In genomic region chr7:25396621-25397020, GRCm38 (mm10) we compare ENCODE assay signal across 9 mouse cellular contexts. TPM values are rescaled to one million over a fixed set of nuclear protein-coding genes. Genes with fewer than 3 reads are reported as not detected.
DNase-seq lines count a peak whose midpoint lies in the region; ATAC-seq and TF ChIP-seq lines count a peak whose summit lies in the region.
"Had no signal": no experiment of that assay in that cellular context is flagged by ENCODE, and none has a peak within 500 bp of the region (broad histone marks: within the 10 kb centered on the region; RNA-seq: fewer than 3 reads in every experiment).

No protein-coding gene starts in this region.

- no peaks in the 10 kb centered on the region for H3K36me3 ChIP-seq in hindbrain, embryonic 10.5 days
- no peaks in the 10 kb centered on the region for H3K36me3 ChIP-seq in hindbrain, embryonic 11.5 days (ENCODE audit: control insufficient read depth, insufficient read depth, low read length)
- no peaks in the 10 kb centered on the region for H3K36me3 ChIP-seq in ES-Bruce4 (ENCODE audit: control insufficient read depth, insufficient read depth, low read length, poor library complexity, severe bottlenecking)
- no peaks in the 10 kb centered on the region for H3K36me3 ChIP-seq in forebrain, embryonic 13.5 days (ENCODE audit: poor library complexity, severe bottlenecking)
- no peaks in the 10 kb centered on the region for H3K36me3 ChIP-seq in liver, embryonic 12.5 days

- TF ChIP-seq CTCF in ES-Bruce4 (IDR thresholded peaks at IDR 0.05; ENCODE audit: low read depth, low read length), result no peak

- peaks cover 23% of the 10 kb centered on the region for H3K27me3 ChIP-seq in hindbrain, embryonic 10.5 days (ENCODE audit: insufficient read depth, poor library complexity, severe bottlenecking)
- H3K27me3 ChIP-seq in hindbrain, embryonic 11.5 days (ENCODE audit: control insufficient read depth, insufficient read depth, low read length), result no peaks in the 10 kb centered on the region
- H3K27me3 ChIP-seq in ES-Bruce4 (ENCODE audit: control insufficient read depth, insufficient read depth, low read length, poor library complexity, severe bottlenecking), result no peaks in the 10 kb centered on the region
- H3K27me3 ChIP-seq in forebrain, embryonic 13.5 days, result 0 out of 2 replicates have a peak, but pooled peaks cover 4% of the 10 kb centered on the region
- 0 out of 2 replicates have a peak, but pooled peaks cover 3% of the 10 kb centered on the region for H3K27me3 ChIP-seq in liver, embryonic 12.5 days (replicated peaks)

- H3K27ac ChIP-seq in hindbrain, embryonic 10.5 days, result peak overlapping the region; percentile 83
- H3K27ac ChIP-seq in hindbrain, embryonic 11.5 days (ENCODE audit: low read depth, low read length), result no peak overlapping the region
- no peak overlapping the region for H3K27ac ChIP-seq in ES-Bruce4 (ENCODE audit: insufficient read depth, low read length)
- peak overlapping the region; percentile 35; the same call in 1 of the 2 replicates for H3K27ac ChIP-seq in forebrain, embryonic 13.5 days
- H3K27ac ChIP-seq in liver, embryonic 12.5 days, result no peak overlapping the region

- intact Hi-C loops in left cerebral cortex, postnatal 25 days (cut with DNase I), result loop anchor here (5.0 kb wide), 1 partner anchor 159 kb away; the partner anchor contains the start of gene Gsk3a

- H3K4me3 ChIP-seq in hindbrain, embryonic 10.5 days, result peak overlapping the region; percentile 78
- no peak overlapping the region for H3K4me3 ChIP-seq in hindbrain, embryonic 11.5 days (ENCODE audit: low read depth, low read length)
- peak overlapping the region; percentile 32 for H3K4me3 ChIP-seq in ES-Bruce4 (ENCODE audit: low read depth, low read length)
- 0 out of 2 replicates have a peak overlapping the region, but pooled peaks have one; percentile 68 for H3K4me3 ChIP-seq in forebrain, embryonic 13.5 days
- H3K4me3 ChIP-seq in liver, embryonic 12.5 days, result no peak overlapping the region

- DNase-seq in hindbrain, embryonic 10.5 days (ENCODE audit: low spot score), result peak; percentile 10
- no peak for DNase-seq in hindbrain, embryonic 11.5 days (ENCODE audit: low spot score)
- no peak for DNase-seq in retina, embryonic 14.5 days (ENCODE audit: low spot score)
- DNase-seq in left cerebral cortex, postnatal 25 days (ENCODE audit: low spot score in 2 of 2), result no peak
- DNase-seq in c-Kit-positive CD71-positive TER-119-positive erythroid progenitor cells, embryonic 14.5 days (ENCODE audit: low spot score), result no peak

- no peak for TF ChIP-seq POLR2A in ES-Bruce4 (IDR thresholded peaks at IDR 0.05; ENCODE audit: insufficient read depth, low read length)

- 89% methylated on average over 14 of the region's 14 CpGs for WGBS in hindbrain, embryonic 10.5 days
- 93% methylated on average over 14 of the region's 14 CpGs for WGBS in hindbrain, embryonic 11.5 days
- 89% methylated on average over 14 of the region's 14 CpGs for WGBS in forebrain, embryonic 13.5 days
- WGBS in liver, embryonic 12.5 days (ENCODE audit: insufficient replicate concordance), result 87% methylated on average over 14 of the region's 14 CpGs

- TF ChIP-seq EP300 in ES-Bruce4 (IDR thresholded peaks at IDR 0.05; ENCODE audit: insufficient read depth, low read depth, low read length), result no peak

- no peak overlapping the region; the same call in 1 of the 2 replicates for H3K4me2 ChIP-seq in hindbrain, embryonic 11.5 days (replicated peaks; ENCODE audit: low read depth, low read length)
- peak overlapping the region; percentile 75 for H3K4me2 ChIP-seq in forebrain, embryonic 13.5 days
- peak overlapping the region; percentile 98 for H3K4me2 ChIP-seq in liver, embryonic 12.5 days

- ATAC-seq in hindbrain, embryonic 11.5 days (ENCODE audit: low FRiP score), result no peak
- no peak for ATAC-seq in forebrain, embryonic 13.5 days
- no peak for ATAC-seq in liver, embryonic 12.5 days

- H3K9ac ChIP-seq in hindbrain, embryonic 11.5 days (ENCODE audit: low read depth, low read length), result no peak overlapping the region
- peak overlapping the region; percentile 5 for H3K9ac ChIP-seq in ES-Bruce4 (ENCODE audit: low read depth, poor library complexity, severe bottlenecking)
- H3K9ac ChIP-seq in forebrain, embryonic 13.5 days, result no peak overlapping the region
- H3K9ac ChIP-seq in liver, embryonic 12.5 days, result no peak overlapping the region

- no peaks in the 10 kb centered on the region for H3K9me3 ChIP-seq in hindbrain, embryonic 10.5 days
- H3K9me3 ChIP-seq in hindbrain, embryonic 11.5 days (ENCODE audit: control insufficient read depth, low read length), result no peaks in the 10 kb centered on the region
- no peaks in the 10 kb centered on the region for H3K9me3 ChIP-seq in ES-Bruce4 (replicated peaks; ENCODE audit: control insufficient read depth, insufficient read depth, low read length, poor library complexity, severe bottlenecking)
- no peaks in the 10 kb centered on the region for H3K9me3 ChIP-seq in forebrain, embryonic 13.5 days (replicated peaks)
- H3K9me3 ChIP-seq in liver, embryonic 12.5 days (replicated peaks), result no peaks in the 10 kb centered on the region

- H3K4me1 ChIP-seq in hindbrain, embryonic 10.5 days (replicated peaks), result peaks cover 40% of the 10 kb centered on the region
- H3K4me1 ChIP-seq in hindbrain, embryonic 11.5 days (replicated peaks; ENCODE audit: control insufficient read depth, insufficient read depth, low read length), result peaks cover 8% of the 10 kb centered on the region
- no peaks in the 10 kb centered on the region for H3K4me1 ChIP-seq in ES-Bruce4 (ENCODE audit: control insufficient read depth, insufficient read depth, low read length)
- H3K4me1 ChIP-seq in forebrain, embryonic 13.5 days, result peaks cover 28% of the 10 kb centered on the region
- H3K4me1 ChIP-seq in liver, embryonic 12.5 days, result peaks cover 33% of the 10 kb centered on the region

RNA-seq across cellular contexts. Expression of gene Lipe, which starts 1.9 kb away (rescaled TPM):
- polyA plus RNA-seq in hindbrain, embryonic 10.5 days (2016; fragmentation: Nextera tagmentation; extraction: Ambion mirVana), result 6.0 and 8.6 TPM in 2 replicates
- 2.6 and 3.3 TPM in 2 replicates for polyA plus RNA-seq in hindbrain, embryonic 11.5 days (2014; fragmentation: Nextera tagmentation; extraction: Ambion mirVana)
- 18.0 and 18.9 TPM in 2 replicates for polyA plus RNA-seq in ES-Bruce4 (2011; ENCODE audit: insufficient read depth, insufficient read length, low read depth, missing spikeins)
- 10.6 and 11.9 TPM in 2 replicates for polyA plus RNA-seq in forebrain, embryonic 13.5 days (2015; fragmentation: Nextera tagmentation; extraction: Ambion mirVana)
- polyA plus RNA-seq in liver, embryonic 12.5 days (2016; fragmentation: Nextera tagmentation; extraction: Ambion mirVana), result 2.9 and 3.3 TPM in 2 replicates
- 1 to 10 TPM; 5.4 to 6.4 TPM for total RNA-seq in left cerebral cortex, postnatal 25 days (2021)

RNA-seq across cellular contexts. Expression of gene Cxcl17, which starts 16.1 kb away (rescaled TPM):
- polyA plus RNA-seq in hindbrain, embryonic 10.5 days (2016; fragmentation: Nextera tagmentation; extraction: Ambion mirVana), result 0.45 and 0.63 TPM in 2 replicates
- polyA plus RNA-seq in hindbrain, embryonic 11.5 days (2014; fragmentation: Nextera tagmentation; extraction: Ambion mirVana), result 0.28 TPM in 1 of 2 replicates, not detected in the other
- not detected in 2 replicates for polyA plus RNA-seq in ES-Bruce4 (2011; ENCODE audit: insufficient read depth, insufficient read length, low read depth, missing spikeins)
- polyA plus RNA-seq in forebrain, embryonic 13.5 days (2015; fragmentation: Nextera tagmentation; extraction: Ambion mirVana), result 0.40 and 0.45 TPM in 2 replicates
- polyA plus RNA-seq in liver, embryonic 12.5 days (2016; fragmentation: Nextera tagmentation; extraction: Ambion mirVana), result 0.30 TPM in 1 of 2 replicates, not detected in the other
- not detected for total RNA-seq in left cerebral cortex, postnatal 25 days (2021)

RNA-seq across cellular contexts. Expression of gene Cnfn, which starts 27.1 kb away (rescaled TPM):
- polyA plus RNA-seq in hindbrain, embryonic 10.5 days (2016; fragmentation: Nextera tagmentation; extraction: Ambion mirVana), result not detected in 2 replicates
- polyA plus RNA-seq in hindbrain, embryonic 11.5 days (2014; fragmentation: Nextera tagmentation; extraction: Ambion mirVana), result not detected in 2 replicates
- not detected in 2 replicates for polyA plus RNA-seq in ES-Bruce4 (2011; ENCODE audit: insufficient read depth, insufficient read length, low read depth, missing spikeins)
- polyA plus RNA-seq in forebrain, embryonic 13.5 days (2015; fragmentation: Nextera tagmentation; extraction: Ambion mirVana), result not detected in 2 replicates
- not detected in 2 replicates for polyA plus RNA-seq in liver, embryonic 12.5 days (2016; fragmentation: Nextera tagmentation; extraction: Ambion mirVana)
- not detected for total RNA-seq in left cerebral cortex, postnatal 25 days (2021)
- polyA plus RNA-seq: large intestine, adult 2 months had no signal

Comparison
In these comparisons a context has a peak if more than half of its experiments do, and no peak if none do; other contexts are left out.
1. H3K27ac ChIP-seq: peak in hindbrain, embryonic 10.5 days (single experiment) and forebrain, embryonic 13.5 days (single experiment); none in hindbrain, embryonic 11.5 days (single experiment), ES-Bruce4 (single experiment) and liver, embryonic 12.5 days (single experiment).
2. H3K4me3 ChIP-seq: peak in hindbrain, embryonic 10.5 days (single experiment), ES-Bruce4 (single experiment) and forebrain, embryonic 13.5 days (single experiment); none in hindbrain, embryonic 11.5 days (single experiment) and liver, embryonic 12.5 days (single experiment).